Mouse (Mus musculus) liver, embryonic 12.5 days (tissue): ENCODE measurements around the gene Ift43. TPM values are rescaled to one million over a fixed set of nuclear protein-coding genes. Genes with fewer than 3 reads are reported as not detected.
A peak's percentile ranks its signal among the peaks of the same experiment; 100 is the strongest.

ENCODE experiments used
- ATAC-seq: fragments of 200-750 bp; cut with Nextera tagmentation; 2 replicates; pipeline ENCODE4 v1.8.0; 2017; ENCODE audit warnings: moderate number of reproducible peaks, mild to moderate bottlenecking, moderate library complexity
- H3K27ac ChIP-seq: fragments of 300-500 bp; sonication (generic); 2 replicates; pipeline ENCODE4 v1.5.1; 2016; ENCODE audit warnings: mild to moderate bottlenecking
- H3K27me3 ChIP-seq: fragments of 300-500 bp; sonication (generic); replicated peaks from 2 replicates; pipeline ENCODE4 v1.6.1; 2016; ENCODE audit warnings: mild to moderate bottlenecking, moderate library complexity
- H3K36me3 ChIP-seq: fragments of 300-500 bp; sonication (generic); 2 replicates; pipeline ENCODE4 v1.6.1; 2016; ENCODE audit warnings: mild to moderate bottlenecking, moderate library complexity
- H3K4me1 ChIP-seq: fragments of 300-500 bp; sonication (generic); 2 replicates; pipeline ENCODE4 v1.6.1; 2016
- H3K4me2 ChIP-seq: fragments of 300-500 bp; sonication (generic); 2 replicates; pipeline ENCODE4 v1.6.1; 2016; ENCODE audit warnings: mild to moderate bottlenecking, moderate library complexity
- H3K4me3 ChIP-seq: fragments of 300-500 bp; sonication (generic); 2 replicates; pipeline ENCODE4 v1.5.1; 2016; ENCODE audit warnings: mild to moderate bottlenecking, moderate library complexity
- H3K9ac ChIP-seq: fragments of 300-500 bp; sonication (generic); 2 replicates; pipeline ENCODE4 v1.6.1; 2016; ENCODE audit warnings: mild to moderate bottlenecking, moderate library complexity
- H3K9me3 ChIP-seq: fragments of 300-500 bp; sonication (generic); replicated peaks from 2 replicates; pipeline ENCODE4 v1.6.1; 2016; ENCODE audit warnings: mild to moderate bottlenecking, moderate library complexity
- WGBS: fragments of 180-500 bp; shearing (Covaris S2); methylation state at CpG from one replicate; pipeline ENCODE4 v1.1.7; 2016; ENCODE audit not compliant: insufficient replicate concordance; 5-methylcytosine and 5-hydroxymethylcytosine counted together
- polyA plus RNA-seq: library from polyadenylated mRNA; unstranded; fragments of >200 nt; fragmentation: Nextera tagmentation; extraction: Ambion mirVana; gene quantifications from 2 replicates; pipeline ENCODE4 v1.2.1, GENCODE M21; 2016

Ift43 gene
- polyA plus RNA-seq, 1 experiment from 2014 or later: 12.3 TPM

DNA sequence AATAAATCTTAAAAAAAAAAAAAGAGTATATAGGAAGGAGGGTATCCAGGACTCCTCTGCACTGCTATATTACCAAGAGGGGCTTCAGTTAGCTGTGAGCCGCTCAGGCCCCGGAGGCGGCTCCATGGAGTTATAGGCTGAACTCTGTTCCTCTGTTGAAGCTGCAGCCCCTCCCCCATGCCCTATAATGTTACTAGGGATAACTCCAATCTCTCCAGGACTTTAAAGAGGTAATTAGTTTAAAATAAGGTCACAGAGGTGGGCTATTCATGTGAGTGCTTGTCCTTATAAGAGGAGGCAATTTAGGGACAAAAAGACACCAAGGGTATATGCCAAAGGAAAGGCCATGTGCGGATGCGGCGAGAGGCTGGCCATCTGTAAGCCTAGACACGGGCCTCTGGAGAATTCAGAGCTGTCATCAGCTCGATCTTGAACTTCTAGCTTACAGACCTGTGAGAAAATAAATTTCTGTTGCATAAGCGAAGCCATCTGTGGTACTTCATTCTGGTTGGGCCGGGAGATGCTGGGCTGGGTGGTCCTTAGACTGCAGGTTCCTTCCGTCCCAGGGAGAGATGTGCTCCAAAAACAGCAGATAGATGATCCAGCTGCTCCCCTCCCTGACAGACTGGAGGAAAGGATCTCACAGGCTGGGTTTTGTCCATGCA, 94.5 kb downstream of the Ift43 start:
- Histone ChIP-seq H3K4me1 (0 out of 2 replicates have a peak, but pooled peaks cover 6% of the 10 kb centered on the region), H3K27ac (no peak overlapping the region), H3K9ac (no peak overlapping the region), H3K4me2 (no peak overlapping the region), H3K27me3 (no peaks in the 10 kb centered on the region; the same call in 1 of the 2 replicates), H3K36me3 (no peaks in the 10 kb centered on the region), H3K4me3 (no peak overlapping the region), H3K9me3 (no peaks in the 10 kb centered on the region)
- 70% methylated on average over 11 of the region's 11 CpGs for WGBS
- ATAC-seq: no peak

- Histone ChIP-seq H3K36me3 (no peaks in the 10 kb centered on the region), H3K9me3 (no peaks in the 10 kb centered on the region), H3K27me3 (no peaks in the 10 kb centered on the region; the same call in 1 of the 2 replicates), H3K27ac (no peak overlapping the region), H3K4me2 (no peak overlapping the region), H3K4me1 (0 out of 2 replicates have a peak, but pooled peaks cover 6% of the 10 kb centered on the region), H3K9ac (no peak overlapping the region), H3K4me3 (no peak overlapping the region)
- no peak for ATAC-seq
- WGBS: 75% methylated on average over 7 of the region's 7 CpGs
These were observed 96.9 kb downstream of the Ift43 start for GRCm38 (mm10) chr12:86179266-86179665.

GRCm38 (mm10) chr12:86181320-86181751, 99.0 kb downstream of the Ift43 start:
- ATAC-seq: no peak
- Histone ChIP-seq H3K9ac (no peak overlapping the region), H3K4me2 (no peak overlapping the region), H3K36me3 (no peaks in the 10 kb centered on the region), H3K27me3 (no peaks in the 10 kb centered on the region), H3K4me3 (no peak overlapping the region), H3K9me3 (no peaks in the 10 kb centered on the region), H3K27ac (no peak overlapping the region), H3K4me1 (no peaks in the 10 kb centered on the region)
- 25% methylated on average over 8 of the region's 8 CpGs for whole genome bisulfite sequencing

GRCm38 (mm10) chr12:86181879-86182278, 99.5 kb downstream of the Ift43 start:
- H3K36me3 ChIP-seq: no peaks in the 10 kb centered on the region

GRCm38 (mm10) chr12:86182414-86182813, 100.1 kb downstream of the Ift43 start:
- Histone ChIP-seq H3K4me1 (no peaks in the 10 kb centered on the region), H3K27ac (no peak overlapping the region), H3K36me3 (no peaks in the 10 kb centered on the region), H3K4me2 (no peak overlapping the region), H3K9ac (no peak overlapping the region), H3K27me3 (peaks cover 8% of the 10 kb centered on the region; the same call in 1 of the 2 replicates), H3K9me3 (no peaks in the 10 kb centered on the region), H3K4me3 (no peak overlapping the region)
- no peak for ATAC-seq
- 44% methylated on average over 1 of the region's 1 CpGs for WGBS

More at GRCm38 (mm10) chr12:86181879-86182278, 99.5 kb downstream of the Ift43 start:
- Histone ChIP-seq H3K4me3 (no peak overlapping the region), H3K9ac (no peak overlapping the region), H3K4me1 (no peaks in the 10 kb centered on the region), H3K27ac (no peak overlapping the region), H3K27me3 (peaks cover 3% of the 10 kb centered on the region; the same call in 1 of the 2 replicates), H3K4me2 (no peak overlapping the region), H3K9me3 (no peaks in the 10 kb centered on the region)
- WGBS: 41% methylated on average over 2 of the region's 2 CpGs
- no peak for ATAC-seq

- Histone ChIP-seq H3K36me3 (no peaks in the 10 kb centered on the region), H3K9ac (no peak overlapping the region), H3K27ac (no peak overlapping the region), H3K4me3 (no peak overlapping the region), H3K4me1 (peaks cover 8% of the 10 kb centered on the region), H3K4me2 (no peak overlapping the region), H3K27me3 (peaks cover 22% of the 10 kb centered on the region), H3K9me3 (no peaks in the 10 kb centered on the region)
- WGBS: 39% methylated on average over 5 of the region's 5 CpGs
- no peak for ATAC-seq
These were observed 105.8 kb downstream of the Ift43 start for GRCm38 (mm10) chr12:86188161-86188560.

- 15% methylated on average over 19 of the region's 19 CpGs for WGBS
- H3K36me3 ChIP-seq: no peaks in the 10 kb centered on the region
- no peaks in the 10 kb centered on the region for H3K9me3 ChIP-seq
- peak overlapping the region; percentile 24; the same call in 1 of the 2 replicates for H3K4me2 ChIP-seq
- H3K27me3 ChIP-seq: peaks cover 22% of the 10 kb centered on the region
- H3K27ac ChIP-seq: no peak overlapping the region
- peaks cover 8% of the 10 kb centered on the region for H3K4me1 ChIP-seq
- ATAC-seq: no peak
- H3K4me3 ChIP-seq: no peak overlapping the region
- H3K9ac ChIP-seq: no peak overlapping the region
These were observed 107.4 kb downstream of the Ift43 start for GRCm38 (mm10) chr12:86189601-86190323.

GRCm38 (mm10) chr12:86192036-86192449, 109.7 kb downstream of the Ift43 start:
- peaks cover 18% of the 10 kb centered on the region for H3K27me3 ChIP-seq

GRCm38 (mm10) chr12:86196944-86197343, 114.6 kb downstream of the Ift43 start:
- no peaks in the 10 kb centered on the region for H3K4me1 ChIP-seq
- 70% methylated on average over 7 of the region's 7 CpGs for WGBS
- no peak overlapping the region for H3K4me2 ChIP-seq
- H3K36me3 ChIP-seq: no peaks in the 10 kb centered on the region
- no peak overlapping the region for H3K27ac ChIP-seq
- no peaks in the 10 kb centered on the region for H3K9me3 ChIP-seq
- no peak overlapping the region for H3K9ac ChIP-seq
- no peaks in the 10 kb centered on the region; the same call in 1 of the 2 replicates for H3K27me3 ChIP-seq
- no peak overlapping the region for H3K4me3 ChIP-seq
- 0 out of 2 replicates have a peak, but pooled peaks have one; percentile 51 for ATAC-seq

More at GRCm38 (mm10) chr12:86192036-86192449, 109.7 kb downstream of the Ift43 start:
- 67% methylated on average over 15 of the region's 15 CpGs for WGBS
- H3K4me1 ChIP-seq: peaks cover 8% of the 10 kb centered on the region
- H3K36me3 ChIP-seq: no peaks in the 10 kb centered on the region
- no peak overlapping the region for H3K4me2 ChIP-seq
- no peak for ATAC-seq
- H3K27ac ChIP-seq: no peak overlapping the region
- H3K9ac ChIP-seq: no peak overlapping the region
- no peak overlapping the region for H3K4me3 ChIP-seq
- no peaks in the 10 kb centered on the region for H3K9me3 ChIP-seq

GRCm38 (mm10) chr12:86203443-86204057, 121.2 kb downstream of the Ift43 start:
- ATAC-seq: no peak
- H3K27ac ChIP-seq: no peak overlapping the region
- no peak overlapping the region for H3K4me3 ChIP-seq
- WGBS: 44% methylated on average over 8 of the region's 8 CpGs
- no peak overlapping the region for H3K4me2 ChIP-seq
- no peaks in the 10 kb centered on the region for H3K4me1 ChIP-seq
- no peaks in the 10 kb centered on the region for H3K36me3 ChIP-seq
- no peak overlapping the region for H3K9ac ChIP-seq
- 0 out of 2 replicates have a peak, but pooled peaks cover 3% of the 10 kb centered on the region for H3K27me3 ChIP-seq
- H3K9me3 ChIP-seq: no peaks in the 10 kb centered on the region

GRCm38 (mm10) chr12:86211099-86211520, 128.8 kb downstream of the Ift43 start:
- WGBS: 7% methylated on average over 19 of the region's 19 CpGs
- no peak for ATAC-seq

More at GRCm38 (mm10) chr12:86211099-86211520, 128.8 kb downstream of the Ift43 start:
- no peak overlapping the region for H3K4me3 ChIP-seq
- no peak overlapping the region for H3K4me2 ChIP-seq
- H3K9me3 ChIP-seq: no peaks in the 10 kb centered on the region
- H3K36me3 ChIP-seq: no peaks in the 10 kb centered on the region
- no peak overlapping the region for H3K9ac ChIP-seq
- H3K27ac ChIP-seq: no peak overlapping the region
- peaks cover 73% of the 10 kb centered on the region for H3K27me3 ChIP-seq
- H3K4me1 ChIP-seq: no peaks in the 10 kb centered on the region
